Mouse (Mus musculus): ENCODE measurements around the gene Ppfia3.

- no peak for TF ChIP-seq CTCF (IDR thresholded peaks at IDR 0.05; ENCODE audit: low read depth, low read length)
- TF ChIP-seq POLR2A (IDR thresholded peaks at IDR 0.05; ENCODE audit: insufficient read depth, low read length), result no peak
Measured at GRCm38 (mm10) chr7:45360404-45361125, 6.3 kb downstream of the Ppfia3 start.
